Mouse (Mus musculus): ENCODE data around the gene Gm10490. TPM values are rescaled to one million over a fixed set of nuclear protein-coding genes. Genes with fewer than 3 reads are reported as not detected.

Gene Gm10490
- polyA plus RNA-seq, 1 experiment: not detected

DNA sequence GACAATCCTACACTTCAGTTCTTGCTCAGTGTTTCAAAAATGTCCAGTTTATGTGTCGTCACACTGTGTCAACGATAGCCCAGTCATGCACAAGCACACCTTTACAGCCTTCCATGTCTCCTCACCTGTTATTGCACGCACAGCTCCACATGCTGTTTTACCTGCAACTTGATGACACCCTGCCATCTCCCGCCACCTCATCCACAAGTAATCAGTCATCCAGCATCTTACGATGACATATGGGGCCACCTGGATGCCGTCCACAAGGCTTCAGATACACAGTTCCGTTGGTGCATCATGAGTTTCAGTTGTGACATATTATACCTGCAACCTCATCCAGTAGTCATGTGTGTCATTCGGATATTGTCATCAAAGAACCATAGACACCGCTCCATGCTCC lies 49.5 kb downstream of the Gm10490 start:
- H3K4me1 ChIP-seq (ENCODE audit: control insufficient read depth, insufficient read depth, low read length): peaks cover under 1% of the 10 kb centered on the region
- no peak overlapping the region for H3K4me3 ChIP-seq (ENCODE audit: insufficient read depth, low read length)
- TF ChIP-seq POLR2A (IDR thresholded peaks at IDR 0.05; ENCODE audit: borderline replicate concordance, low read depth, low read length) (no peak), CTCF (IDR thresholded peaks at IDR 0.05; ENCODE audit: low read depth, low read length) (no peak)
- no peak overlapping the region for H3K27ac ChIP-seq (ENCODE audit: insufficient read depth, low read depth, low read length)

Other genes with a start within 250 kb of the Gm10490 start
- 448 and 491 TPM in 2 replicates for gene Plp2, start 238.2 kb upstream of the Gm10490 start, polyA plus RNA-seq (2012; ENCODE audit: insufficient read depth, insufficient read length, missing spikeins)
- not detected in 2 replicates for gene Magix, start 228.3 kb upstream of the Gm10490 start, polyA plus RNA-seq (2012; ENCODE audit: insufficient read depth, insufficient read length, missing spikeins)
- 27.2 and 28.7 TPM in 2 replicates for gene Gpkow, start 212.4 kb upstream of the Gm10490 start, polyA plus RNA-seq (2012; ENCODE audit: insufficient read depth, insufficient read length, missing spikeins)
- gene Wdr45, start 195.2 kb upstream of the Gm10490 start, polyA plus RNA-seq (2012; ENCODE audit: insufficient read depth, insufficient read length, missing spikeins): 61.9 and 68.8 TPM in 2 replicates
- not detected in 2 replicates for gene Gm45208, start 187.3 kb upstream of the Gm10490 start, polyA plus RNA-seq (2012; ENCODE audit: insufficient read depth, insufficient read length, missing spikeins)
- 17.7 and 19.1 TPM in 2 replicates for gene Praf2, start 181.1 kb upstream of the Gm10490 start, polyA plus RNA-seq (2012; ENCODE audit: insufficient read depth, insufficient read length, missing spikeins)
- gene Ccdc120, start 158.6 kb upstream of the Gm10490 start, polyA plus RNA-seq (2012; ENCODE audit: insufficient read depth, insufficient read length, missing spikeins): 0.75 and 1.9 TPM in 2 replicates
- 137 and 141 TPM in 2 replicates for gene Tfe3, start 147.0 kb upstream of the Gm10490 start, polyA plus RNA-seq (2012; ENCODE audit: insufficient read depth, insufficient read length, missing spikeins)
- gene Gripap1, start 119.8 kb upstream of the Gm10490 start, polyA plus RNA-seq (2012; ENCODE audit: insufficient read depth, insufficient read length, missing spikeins): 94.8 and 103 TPM in 2 replicates
- gene Kcnd1, start 87.3 kb upstream of the Gm10490 start, polyA plus RNA-seq (2012; ENCODE audit: insufficient read depth, insufficient read length, missing spikeins): 0.35 and 0.56 TPM in 2 replicates
- 113 and 115 TPM in 2 replicates for gene Otud5, start 68.2 kb upstream of the Gm10490 start, polyA plus RNA-seq (2012; ENCODE audit: insufficient read depth, insufficient read length, missing spikeins)
- 8.6 and 11.4 TPM in 2 replicates for gene Pim2, start 31.3 kb upstream of the Gm10490 start, polyA plus RNA-seq (2012; ENCODE audit: insufficient read depth, insufficient read length, missing spikeins)
- 28.0 and 36.2 TPM in 2 replicates for gene Slc35a2, start 25.5 kb upstream of the Gm10490 start, polyA plus RNA-seq (2012; ENCODE audit: insufficient read depth, insufficient read length, missing spikeins)
- 62.2 and 63.4 TPM in 2 replicates for gene Pqbp1, start 10.3 kb upstream of the Gm10490 start, polyA plus RNA-seq (2012; ENCODE audit: insufficient read depth, insufficient read length, missing spikeins)
- gene Timm17b, start 10.2 kb upstream of the Gm10490 start, polyA plus RNA-seq (2012; ENCODE audit: insufficient read depth, insufficient read length, missing spikeins): 33.4 and 47.5 TPM in 2 replicates
- not detected in 2 replicates for gene Gm10491, start 1.7 kb upstream of the Gm10490 start, polyA plus RNA-seq (2012; ENCODE audit: insufficient read depth, insufficient read length, missing spikeins)
- not detected in 2 replicates for gene Pcsk1n, start 10.3 kb downstream of the Gm10490 start, polyA plus RNA-seq (2012; ENCODE audit: insufficient read depth, insufficient read length, missing spikeins)
- not detected in 2 replicates for gene Eras, start 19.1 kb downstream of the Gm10490 start, polyA plus RNA-seq (2012; ENCODE audit: insufficient read depth, insufficient read length, missing spikeins)
- 16.0 and 16.9 TPM in 2 replicates for gene Hdac6, start 38.3 kb downstream of the Gm10490 start, polyA plus RNA-seq (2012; ENCODE audit: insufficient read depth, insufficient read length, missing spikeins)
- gene Gata1, start 68.5 kb downstream of the Gm10490 start, polyA plus RNA-seq (2012; ENCODE audit: insufficient read depth, insufficient read length, missing spikeins): not detected in 2 replicates
- gene Glod5, start 109.0 kb downstream of the Gm10490 start, polyA plus RNA-seq (2012; ENCODE audit: insufficient read depth, insufficient read length, missing spikeins): not detected in 2 replicates
- 23.6 and 27.3 TPM in 2 replicates for gene Suv39h1, start 165.2 kb downstream of the Gm10490 start, polyA plus RNA-seq (2012; ENCODE audit: insufficient read depth, insufficient read length, missing spikeins)
- 82.7 and 86.3 TPM in 2 replicates for gene Was, start 181.0 kb downstream of the Gm10490 start, polyA plus RNA-seq (2012; ENCODE audit: insufficient read depth, insufficient read length, missing spikeins)
- 59.1 and 61.3 TPM in 2 replicates for gene Wdr13, start 223.3 kb downstream of the Gm10490 start, polyA plus RNA-seq (2012; ENCODE audit: insufficient read depth, insufficient read length, missing spikeins)
- 290 and 322 TPM in 2 replicates for gene Rbm3, start 236.3 kb downstream of the Gm10490 start, polyA plus RNA-seq (2012; ENCODE audit: insufficient read depth, insufficient read length, missing spikeins)

Measured in bone marrow macrophage, adult 2 months (primary cell).